Mouse (Mus musculus): ENCODE results near the gene Ercc8. TPM values are rescaled to one million over a fixed set of nuclear protein-coding genes. Genes with fewer than 3 reads are reported as not detected.
A peak's percentile ranks its signal among the peaks of the same experiment; 100 is the strongest.

Gene Ercc8
- polyA plus RNA-seq, 1 experiment, result 20.2 TPM

DNA sequence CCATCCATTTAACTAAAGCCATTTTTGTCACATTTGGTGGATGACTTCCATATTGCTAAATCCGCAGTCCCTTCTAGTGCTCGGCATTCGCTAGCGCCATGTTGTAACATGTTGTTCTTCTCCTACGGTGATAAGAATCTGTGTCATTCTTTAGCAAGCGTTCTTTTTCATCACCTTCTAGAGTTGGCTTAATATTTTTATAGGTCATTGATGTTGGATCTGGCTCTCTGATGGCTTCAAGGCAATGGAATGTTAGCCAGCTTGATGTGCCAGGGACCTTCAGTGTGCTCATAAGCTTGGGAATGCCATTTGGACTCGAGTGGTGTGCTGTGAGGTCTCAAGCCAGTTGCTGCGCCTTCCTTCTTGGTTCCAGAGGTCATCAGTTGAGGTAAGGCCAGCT lies 52.4 kb downstream of the Ercc8 start:
- Histone ChIP-seq H3K4me1 (ENCODE audit: control insufficient read depth, insufficient read depth, low read length) (no peaks in the 10 kb centered on the region), H3K27me3 (ENCODE audit: control insufficient read depth, insufficient read depth, low read length) (no peaks in the 10 kb centered on the region), H3K27ac (ENCODE audit: insufficient read depth, low read length) (no peak overlapping the region), H3K4me3 (replicated peaks; ENCODE audit: insufficient read depth, low read depth, low read length) (no peak overlapping the region)
- 91% methylated on average over 8 of the region's 8 CpGs for WGBS
- DNase-seq, result no peak
- TF ChIP-seq CTCF (IDR thresholded peaks at IDR 0.05; ENCODE audit: borderline replicate concordance, insufficient read depth, low read depth, low read length) (no peak), POLR2A (IDR thresholded peaks at IDR 0.05; ENCODE audit: borderline replicate concordance, insufficient read depth, low read length) (no peak)

- no peak for DNase-seq
- TF ChIP-seq POLR2A (IDR thresholded peaks at IDR 0.05; ENCODE audit: borderline replicate concordance, insufficient read depth, low read length), result no peak
- TF ChIP-seq CTCF (IDR thresholded peaks at IDR 0.05; ENCODE audit: borderline replicate concordance, insufficient read depth, low read depth, low read length), result no peak
- Histone ChIP-seq H3K27me3 (ENCODE audit: control insufficient read depth, insufficient read depth, low read length) (no peaks in the 10 kb centered on the region), H3K4me3 (replicated peaks; ENCODE audit: insufficient read depth, low read depth, low read length) (no peak overlapping the region), H3K4me1 (ENCODE audit: control insufficient read depth, insufficient read depth, low read length) (no peaks in the 10 kb centered on the region), H3K27ac (ENCODE audit: insufficient read depth, low read length) (no peak overlapping the region)
- WGBS, result 75% methylated on average over 5 of the region's 5 CpGs
These were observed 54.0 kb downstream of the Ercc8 start for GRCm38 (mm10) chr13:108212397-108213018.

DNA sequence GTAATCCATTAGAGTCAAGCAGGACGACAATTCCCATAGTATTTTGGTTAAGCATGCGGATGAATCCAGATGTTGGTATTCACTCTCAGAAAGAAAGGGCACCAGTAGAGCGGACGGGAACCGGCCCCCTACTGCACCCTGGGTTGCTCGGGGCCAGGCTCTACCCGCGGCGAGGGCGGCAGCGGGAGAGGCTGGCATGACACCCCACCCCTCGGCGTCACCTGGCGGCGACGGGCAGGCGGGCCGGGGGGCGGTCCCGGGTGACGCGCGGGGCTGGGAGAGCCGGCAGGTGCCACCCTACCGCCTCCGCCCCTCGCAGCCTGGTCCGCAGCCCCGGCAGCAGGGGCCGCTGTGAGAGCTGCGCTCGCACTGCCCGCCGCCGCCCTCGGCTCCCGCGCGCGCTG lies 55.6 kb downstream of the Ercc8 start, which contains the start of gene Elovl7:
Gene Elovl7 (plus strand): TSS at position 324 of the 404 bp plus-strand sequence.
- Histone ChIP-seq H3K4me1 (ENCODE audit: control insufficient read depth, insufficient read depth, low read length) (no peaks in the 10 kb centered on the region), H3K4me3 (replicated peaks; ENCODE audit: insufficient read depth, low read depth, low read length) (peak within 1 kb of the TSS; percentile 62), H3K27me3 (ENCODE audit: control insufficient read depth, insufficient read depth, low read length) (no peaks in the 10 kb centered on the region), H3K27ac (ENCODE audit: insufficient read depth, low read length) (peak within 1 kb of the TSS; percentile 6; the same call in 1 of the 2 replicates)
- peak; percentile 86 to 89 for DNase-seq
- TF ChIP-seq CTCF (IDR thresholded peaks at IDR 0.05; ENCODE audit: borderline replicate concordance, insufficient read depth, low read depth, low read length), result no peak
- TF ChIP-seq POLR2A (IDR thresholded peaks at IDR 0.05; ENCODE audit: borderline replicate concordance, insufficient read depth, low read length), result peak; percentile 41; the same call in 1 of the 2 replicates
- WGBS, result under 1% methylated on average over 39 of the region's 40 CpGs

GRCm38 (mm10) chr13:108214485-108215107 lies 56.1 kb downstream of the Ercc8 start:
- no peak for TF ChIP-seq CTCF (IDR thresholded peaks at IDR 0.05; ENCODE audit: borderline replicate concordance, insufficient read depth, low read depth, low read length)
- no peak for TF ChIP-seq POLR2A (IDR thresholded peaks at IDR 0.05; ENCODE audit: borderline replicate concordance, insufficient read depth, low read length)
- H3K27me3 ChIP-seq (ENCODE audit: control insufficient read depth, insufficient read depth, low read length), result no peaks in the 10 kb centered on the region
- H3K4me3 ChIP-seq (replicated peaks; ENCODE audit: insufficient read depth, low read depth, low read length), result peak overlapping the region; percentile 62
- WGBS, result under 1% methylated on average over 49 of the region's 50 CpGs
- H3K27ac ChIP-seq (ENCODE audit: insufficient read depth, low read length), result peak overlapping the region; percentile 6; the same call in 1 of the 2 replicates
- H3K4me1 ChIP-seq (ENCODE audit: control insufficient read depth, insufficient read depth, low read length), result no peaks in the 10 kb centered on the region
- DNase-seq, result peak; percentile 44 to 67

GRCm38 (mm10) chr13:108215231-108215780 lies 56.8 kb downstream of the Ercc8 start:
- 13% methylated on average over 12 of the region's 12 CpGs for WGBS
- no peak for DNase-seq
- H3K4me1 ChIP-seq (ENCODE audit: control insufficient read depth, insufficient read depth, low read length), result no peaks in the 10 kb centered on the region
- no peak overlapping the region for H3K27ac ChIP-seq (ENCODE audit: insufficient read depth, low read length)
- no peaks in the 10 kb centered on the region for H3K27me3 ChIP-seq (ENCODE audit: control insufficient read depth, insufficient read depth, low read length)
- H3K4me3 ChIP-seq (replicated peaks; ENCODE audit: insufficient read depth, low read depth, low read length), result peak overlapping the region; percentile 62
- TF ChIP-seq POLR2A (IDR thresholded peaks at IDR 0.05; ENCODE audit: borderline replicate concordance, insufficient read depth, low read length) (no peak), CTCF (IDR thresholded peaks at IDR 0.05; ENCODE audit: borderline replicate concordance, insufficient read depth, low read depth, low read length) (no peak)

DNA sequence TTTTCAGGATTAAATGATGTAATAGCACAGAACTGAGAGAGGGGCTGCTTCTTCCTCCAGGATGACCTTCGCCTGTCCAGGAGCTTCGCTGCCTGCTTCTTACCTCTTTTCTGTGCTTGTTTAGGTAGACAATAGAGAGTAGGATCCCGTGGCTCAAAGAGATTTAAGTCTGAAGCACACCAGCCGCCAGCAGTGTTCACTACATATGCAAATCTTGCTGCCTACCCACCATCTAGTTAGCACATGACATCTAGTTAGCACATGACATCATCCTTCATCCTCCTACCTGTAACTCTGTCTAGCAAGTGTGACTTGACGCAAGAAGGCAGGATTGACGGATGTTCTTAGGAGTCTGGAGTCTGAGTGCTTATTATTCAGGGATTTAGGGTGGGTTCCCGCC lies 61.2 kb downstream of the Ercc8 start:
- WGBS, result 82% methylated on average over 7 of the region's 7 CpGs
- H3K4me3 ChIP-seq (replicated peaks; ENCODE audit: insufficient read depth, low read depth, low read length), result no peak overlapping the region

DNA sequence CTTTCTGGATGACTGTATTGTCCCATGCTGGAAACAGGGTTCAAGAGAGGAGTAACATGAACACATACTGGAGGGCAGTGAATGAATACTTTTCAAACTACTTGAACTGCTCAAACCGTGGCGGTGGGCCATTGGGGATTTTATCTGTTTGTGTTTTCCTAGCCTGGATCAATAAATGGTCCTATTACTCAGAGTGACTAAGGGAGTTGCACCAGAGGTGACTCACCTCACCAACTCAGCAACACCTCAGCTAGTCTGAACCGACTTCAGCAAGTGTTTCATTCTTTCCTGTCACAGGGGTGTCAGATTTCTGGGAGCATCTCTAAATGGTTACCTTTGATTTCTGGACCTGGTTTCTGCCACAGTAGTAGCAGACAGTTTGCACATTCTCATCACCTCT lies 70.7 kb downstream of the Ercc8 start:
- WGBS, result 85% methylated on average over 3 of the region's 3 CpGs

More for the DNA sequence above, 61.2 kb downstream of the Ercc8 start:
- no peak overlapping the region for H3K27ac ChIP-seq (ENCODE audit: insufficient read depth, low read length)
- H3K27me3 ChIP-seq (ENCODE audit: control insufficient read depth, insufficient read depth, low read length), result no peaks in the 10 kb centered on the region
- no peak for DNase-seq
- TF ChIP-seq CTCF (IDR thresholded peaks at IDR 0.05; ENCODE audit: borderline replicate concordance, insufficient read depth, low read depth, low read length), result no peak
- TF ChIP-seq POLR2A (IDR thresholded peaks at IDR 0.05; ENCODE audit: borderline replicate concordance, insufficient read depth, low read length), result no peak
- H3K4me1 ChIP-seq (ENCODE audit: control insufficient read depth, insufficient read depth, low read length), result no peaks in the 10 kb centered on the region

More for the DNA sequence above, 70.7 kb downstream of the Ercc8 start:
- H3K27me3 ChIP-seq (ENCODE audit: control insufficient read depth, insufficient read depth, low read length), result no peaks in the 10 kb centered on the region
- DNase-seq, result no peak
- TF ChIP-seq POLR2A (IDR thresholded peaks at IDR 0.05; ENCODE audit: borderline replicate concordance, insufficient read depth, low read length) (no peak), CTCF (IDR thresholded peaks at IDR 0.05; ENCODE audit: borderline replicate concordance, insufficient read depth, low read depth, low read length) (no peak)
- H3K4me3 ChIP-seq (replicated peaks; ENCODE audit: insufficient read depth, low read depth, low read length), result no peak overlapping the region
- no peaks in the 10 kb centered on the region for H3K4me1 ChIP-seq (ENCODE audit: control insufficient read depth, insufficient read depth, low read length)
- no peak overlapping the region for H3K27ac ChIP-seq (ENCODE audit: insufficient read depth, low read length)
